Mouse (Mus musculus): ENCODE data around the gene Twist2. TPM values are rescaled to one million over a fixed set of nuclear protein-coding genes. Genes with fewer than 3 reads are reported as not detected.

Gene Twist2
- total RNA-seq, 4 experiments from 2014 or later: 0.65 to 1.3 (median 0.93) TPM

DNA sequence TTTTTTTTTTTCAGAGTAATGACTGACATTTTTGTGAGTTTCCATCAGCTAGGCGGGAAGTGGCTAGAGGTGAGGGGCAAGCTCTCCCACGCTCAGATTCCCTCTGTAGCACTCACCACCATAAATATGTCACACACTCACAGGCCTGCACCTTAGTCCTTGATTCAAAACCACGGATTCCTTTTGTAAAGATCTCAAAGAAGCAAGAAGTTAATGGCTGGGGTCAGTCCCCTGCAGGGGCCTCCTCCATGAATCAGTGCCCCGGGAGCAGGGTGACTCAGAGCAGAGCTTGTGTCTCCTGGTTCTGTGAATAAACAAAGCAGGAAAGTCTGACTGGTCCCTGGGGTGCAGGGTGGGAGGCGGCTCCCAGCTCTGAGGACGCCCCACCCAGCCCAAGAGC, 15.3 kb downstream of the Twist2 start:
- peak; percentile 36 to 46 for DNase-seq (ENCODE audit: low spot score in 2 of 2)

DNA sequence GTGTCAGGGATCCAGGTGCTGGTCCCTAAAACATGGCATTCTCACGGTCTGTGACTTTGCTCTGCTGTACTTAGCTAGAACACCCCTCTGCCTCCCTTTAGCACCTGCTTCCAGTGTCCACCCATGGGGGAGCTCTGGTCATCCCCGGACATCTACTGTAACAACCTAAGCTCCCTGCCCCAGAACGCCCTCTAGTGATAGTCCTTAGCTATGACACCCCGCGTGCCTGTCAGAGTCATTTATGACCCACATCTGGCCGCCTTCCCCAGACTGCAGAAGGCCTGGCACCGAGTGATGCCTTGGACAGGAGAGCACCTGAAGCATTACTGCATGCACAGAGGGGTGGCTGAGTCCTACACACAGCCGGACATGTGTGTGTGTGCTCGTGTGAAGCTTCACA, 18.0 kb downstream of the Twist2 start:
- peak; percentile 9 to 22 for DNase-seq (ENCODE audit: low spot score in 2 of 2)

DNA sequence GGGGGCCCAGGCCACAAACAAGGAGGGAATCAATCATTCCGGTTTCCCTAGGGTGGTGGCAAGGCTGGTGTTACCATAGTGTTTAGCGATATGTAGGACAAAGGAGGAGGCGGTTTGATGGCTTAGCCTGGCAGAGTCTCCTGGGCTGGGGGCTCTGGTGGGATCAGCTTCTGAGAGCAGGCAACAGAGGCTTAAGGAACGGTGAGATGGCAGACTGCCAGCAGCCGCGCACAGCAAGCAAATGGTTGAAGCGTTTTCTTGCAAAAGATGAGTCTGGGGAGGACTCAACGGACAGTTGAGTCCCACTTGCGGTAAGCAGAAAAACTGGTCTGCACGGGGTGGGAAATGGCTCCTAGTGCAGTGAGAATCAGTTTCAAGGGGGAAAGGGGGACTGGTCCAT, 19.3 kb downstream of the Twist2 start:
- DNase-seq (ENCODE audit: low spot score in 2 of 2): no peak

DNA sequence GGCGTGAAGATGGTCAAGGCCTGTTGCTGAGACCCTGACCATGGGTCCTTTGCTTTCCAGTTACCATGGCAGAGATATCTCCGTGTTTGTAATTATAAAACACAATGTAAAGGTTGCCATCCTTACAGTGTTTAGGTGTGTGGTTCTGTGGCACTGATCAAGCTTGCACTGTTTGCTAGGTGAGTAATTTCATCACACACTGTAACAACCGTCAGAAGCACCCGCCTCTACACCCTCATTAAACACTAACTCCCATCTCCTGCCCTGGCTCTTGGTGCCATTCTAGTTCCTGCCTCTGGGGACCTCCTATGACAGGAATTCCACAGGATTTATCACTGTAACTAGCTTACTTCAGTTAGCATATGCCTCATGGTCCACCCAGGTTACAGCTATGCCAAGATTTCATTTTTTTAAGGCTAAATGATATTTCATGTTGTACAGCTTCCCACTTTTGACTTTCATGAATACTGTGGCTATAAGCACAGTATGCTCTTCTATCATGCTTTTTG, 21.1 kb downstream of the Twist2 start:
- no peak for DNase-seq (ENCODE audit: low spot score in 2 of 2)

DNA sequence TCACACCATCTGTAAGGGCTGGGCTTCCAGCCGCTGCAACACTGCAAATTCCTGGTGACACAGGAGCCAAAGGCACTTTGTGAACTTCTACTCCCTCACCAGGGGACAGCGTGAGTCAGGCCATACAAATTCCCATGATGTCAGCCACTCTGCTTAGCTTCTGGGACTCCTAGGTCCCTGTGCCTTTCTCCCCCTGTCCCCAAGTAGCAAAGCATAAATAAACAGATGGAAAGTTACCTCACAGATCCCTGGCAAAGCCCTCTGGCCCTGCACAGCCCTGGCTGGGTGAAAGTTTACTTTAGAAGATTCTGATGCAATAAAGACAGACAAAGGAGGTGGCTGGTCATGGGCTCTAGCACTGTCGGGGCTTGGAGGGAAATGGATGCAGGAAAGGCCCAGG, 22.3 kb downstream of the Twist2 start:
- DNase-seq (ENCODE audit: low spot score in 2 of 2): peak; percentile 24 to 28

DNA sequence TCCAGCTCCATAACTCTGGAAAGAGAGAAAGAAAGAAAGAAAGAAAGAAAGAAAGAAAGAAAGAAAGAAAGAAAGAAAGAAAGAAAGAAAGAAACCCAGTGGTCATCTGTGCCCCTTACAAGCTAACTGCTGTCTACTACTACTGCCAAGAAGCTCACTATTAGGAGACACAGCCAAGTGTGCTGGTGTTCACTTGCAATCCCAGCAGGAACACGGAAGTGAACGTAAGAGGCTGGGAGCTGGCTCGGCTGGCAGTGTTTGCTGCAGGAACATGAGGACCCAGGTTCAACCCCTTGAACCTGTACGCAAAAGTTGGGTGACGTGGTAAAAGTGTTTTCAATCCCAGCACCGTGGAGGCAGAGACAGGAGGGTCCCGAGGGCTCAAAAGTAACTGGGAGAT, 22.7 kb downstream of the Twist2 start:
- DNase-seq (ENCODE audit: low spot score in 2 of 2): no peak

DNA sequence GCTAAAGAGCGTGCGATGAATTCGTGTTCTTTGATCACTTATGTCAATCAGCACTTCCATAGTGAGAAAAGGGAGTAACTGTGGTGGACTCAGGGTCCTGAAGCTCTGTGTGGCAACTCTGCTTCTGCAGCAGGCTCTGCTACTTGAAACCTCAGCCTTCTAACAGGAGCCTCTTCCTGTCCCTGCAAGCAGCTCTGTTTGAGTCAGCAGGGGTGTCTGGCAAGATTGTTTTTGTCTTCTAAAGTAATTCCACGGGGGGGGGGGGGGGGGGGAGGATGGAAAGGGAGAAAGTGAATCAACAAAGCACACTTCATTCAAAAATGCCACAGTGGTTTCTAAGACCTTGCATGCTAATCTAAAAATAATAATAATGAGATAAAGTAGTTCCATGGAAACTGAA, 24.0 kb downstream of the Twist2 start:
- no peak for DNase-seq (ENCODE audit: low spot score in 2 of 2)

DNA sequence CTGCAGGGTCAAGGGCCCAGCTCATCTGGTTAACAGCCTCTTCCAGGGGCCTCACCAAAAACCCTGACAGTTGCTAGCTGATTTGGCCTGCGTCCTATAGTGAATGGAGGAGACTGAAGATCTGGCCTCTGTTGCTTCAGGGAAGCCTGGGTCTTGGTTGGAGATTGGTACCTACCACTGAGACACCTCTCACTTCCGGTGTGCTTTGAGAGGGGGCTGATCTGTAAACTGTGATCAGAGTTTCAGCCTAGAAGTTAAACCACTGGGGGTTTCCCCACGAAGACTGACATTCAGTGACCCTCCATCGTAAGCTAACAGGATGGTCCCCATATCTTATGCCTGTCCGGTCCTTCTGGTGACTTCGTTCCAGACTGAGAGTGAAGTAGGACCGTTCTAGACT, 30.7 kb downstream of the Twist2 start:
- DNase-seq (ENCODE audit: low spot score in 2 of 2): no peak

DNA sequence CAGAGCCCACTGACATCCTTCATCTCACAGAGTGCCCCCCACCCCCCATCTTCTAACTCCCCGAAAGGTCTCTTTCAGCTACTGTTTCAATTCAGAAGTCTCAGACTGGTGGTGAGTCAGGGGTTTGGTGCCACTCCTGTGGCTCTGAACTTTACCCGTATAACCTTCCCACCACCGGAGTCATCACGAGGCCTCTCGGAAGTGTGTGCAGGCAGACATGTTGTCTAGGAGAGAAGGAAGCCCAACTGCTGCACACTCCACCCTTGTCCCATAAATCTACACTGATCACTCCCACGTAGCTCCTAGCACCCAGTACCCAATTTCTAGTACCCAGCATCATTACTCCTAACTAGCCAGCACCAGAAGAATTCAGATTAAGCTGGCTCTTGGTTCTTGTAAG, 38.3 kb downstream of the Twist2 start:
- no peak for DNase-seq (ENCODE audit: low spot score in 2 of 2)

DNA sequence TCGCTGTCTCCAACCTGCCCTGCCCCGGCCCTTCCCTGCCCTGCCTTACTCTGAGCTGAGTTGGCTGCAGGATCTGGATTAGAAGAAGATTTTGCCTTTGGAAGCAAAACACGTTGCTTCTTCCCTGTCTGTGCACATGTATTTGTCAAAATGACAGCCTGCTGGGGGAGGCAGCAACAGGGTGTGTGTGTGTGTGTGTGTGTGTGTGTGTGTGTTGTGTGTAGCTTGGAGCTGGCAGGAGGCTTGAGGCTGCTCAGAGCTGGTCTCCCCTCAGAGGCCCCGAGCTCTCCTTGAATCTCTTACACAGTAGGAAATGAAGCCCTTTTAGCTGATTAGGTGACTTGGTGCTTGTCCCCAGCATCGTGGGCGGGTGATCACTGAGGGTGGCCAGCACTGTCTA, 38.7 kb downstream of the Twist2 start:
- no peak for DNase-seq (ENCODE audit: low spot score in 2 of 2)

DNA sequence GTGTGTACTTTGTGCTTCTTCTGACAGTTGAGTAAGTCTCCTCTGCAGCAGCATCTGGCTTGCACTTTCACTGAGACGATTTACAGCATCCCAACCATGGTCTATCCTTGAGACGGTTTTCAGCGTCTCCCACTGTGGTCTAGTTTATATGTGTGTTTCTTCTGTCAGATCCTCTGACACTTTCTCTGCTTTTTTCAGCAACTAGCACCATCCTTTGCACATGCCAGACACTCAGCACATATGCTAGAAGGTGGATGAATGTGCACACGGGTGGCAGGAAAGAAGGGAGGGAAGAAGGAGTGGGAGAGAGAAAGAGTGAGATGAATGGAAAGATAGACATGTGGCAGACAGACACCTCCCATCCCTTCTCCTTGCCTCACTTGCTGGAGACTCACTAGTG, 43.0 kb downstream of the Twist2 start:
- DNase-seq (ENCODE audit: low spot score in 2 of 2): no peak

DNA sequence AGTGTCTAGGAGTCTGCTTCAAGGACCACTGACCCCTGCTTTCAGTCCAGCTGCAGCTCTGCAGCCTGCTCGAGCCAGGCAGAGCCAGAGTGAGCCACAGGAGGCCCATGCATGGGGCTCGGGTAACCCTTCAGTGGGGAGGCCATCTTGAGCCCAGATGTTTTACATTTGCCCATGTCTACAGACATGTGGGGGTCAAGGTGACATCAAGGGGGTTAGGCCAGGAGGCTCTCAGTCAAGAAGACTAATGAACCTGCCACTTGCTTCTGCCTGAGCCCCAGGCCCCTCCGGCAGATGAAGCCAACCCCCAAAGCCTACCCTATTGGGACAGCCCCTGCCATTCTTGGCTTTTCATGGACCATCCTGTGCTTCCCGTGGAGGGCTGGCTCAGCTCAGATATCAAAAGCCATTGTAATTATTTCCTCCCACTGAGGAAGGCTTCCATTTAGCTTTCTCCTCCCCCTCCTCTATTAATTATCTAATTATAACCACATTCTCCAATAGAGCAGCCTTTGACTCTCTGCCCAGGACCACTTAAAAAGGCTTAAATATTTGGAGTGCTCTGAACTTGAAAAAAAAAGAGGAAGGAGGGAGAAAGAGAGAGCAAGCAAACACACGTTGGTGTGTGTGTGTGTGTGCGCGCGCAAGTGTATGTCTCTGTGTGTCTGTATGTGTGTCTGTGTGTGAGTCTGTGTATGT, 43.6 kb downstream of the Twist2 start:
- DNase-seq (ENCODE audit: low spot score in 2 of 2): no peak

DNA sequence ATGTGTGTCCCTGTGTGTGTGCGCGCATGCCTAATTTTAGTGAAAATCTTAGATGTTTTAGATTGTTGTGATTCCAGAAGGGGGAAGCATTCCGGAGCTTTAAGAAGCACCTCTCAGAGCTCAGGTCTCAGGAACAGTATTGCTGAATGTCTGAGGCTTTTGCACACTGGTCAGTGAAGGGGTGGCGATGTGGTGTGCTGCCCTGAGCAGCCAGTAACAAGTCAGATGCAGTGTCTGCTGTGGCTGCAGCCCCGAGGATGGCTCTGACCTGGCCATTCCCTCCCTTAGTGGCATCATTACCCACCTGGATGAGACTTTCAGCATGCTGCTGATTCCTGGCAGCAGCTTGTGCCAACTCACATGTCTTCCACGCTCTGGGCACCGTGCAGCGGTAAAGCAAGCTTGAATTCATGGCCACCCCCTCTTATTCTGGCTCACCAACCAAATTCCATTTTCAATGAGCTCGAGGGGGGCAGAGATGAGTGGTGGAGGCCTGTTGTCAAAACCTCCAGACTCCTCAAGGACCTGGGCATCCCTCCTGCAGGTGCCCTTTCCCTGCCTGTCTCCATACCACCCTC, 44.2 kb downstream of the Twist2 start:
- no peak for DNase-seq (ENCODE audit: low spot score in 2 of 2)

DNA sequence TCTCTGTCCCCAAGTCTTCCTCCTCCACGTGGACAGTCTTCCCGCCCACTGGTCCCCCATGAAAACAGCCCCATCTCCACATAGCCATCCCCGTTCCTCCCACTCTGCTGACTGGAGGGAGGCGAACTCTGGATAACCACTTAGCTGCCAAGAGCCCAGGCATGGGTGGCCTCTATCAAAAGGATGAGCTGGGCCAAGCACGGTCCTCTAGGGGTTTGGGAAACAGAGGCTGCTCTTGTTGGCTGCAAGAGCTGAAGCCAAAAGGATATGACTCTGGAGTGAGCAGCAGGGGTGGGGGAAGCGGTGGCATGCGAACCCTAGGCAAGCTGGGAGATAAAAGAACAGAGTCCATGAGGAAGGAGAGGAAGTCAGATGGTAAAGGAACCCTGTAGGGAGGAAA, 50.0 kb downstream of the Twist2 start:
- DNase-seq (ENCODE audit: low spot score in 2 of 2): no peak

DNA sequence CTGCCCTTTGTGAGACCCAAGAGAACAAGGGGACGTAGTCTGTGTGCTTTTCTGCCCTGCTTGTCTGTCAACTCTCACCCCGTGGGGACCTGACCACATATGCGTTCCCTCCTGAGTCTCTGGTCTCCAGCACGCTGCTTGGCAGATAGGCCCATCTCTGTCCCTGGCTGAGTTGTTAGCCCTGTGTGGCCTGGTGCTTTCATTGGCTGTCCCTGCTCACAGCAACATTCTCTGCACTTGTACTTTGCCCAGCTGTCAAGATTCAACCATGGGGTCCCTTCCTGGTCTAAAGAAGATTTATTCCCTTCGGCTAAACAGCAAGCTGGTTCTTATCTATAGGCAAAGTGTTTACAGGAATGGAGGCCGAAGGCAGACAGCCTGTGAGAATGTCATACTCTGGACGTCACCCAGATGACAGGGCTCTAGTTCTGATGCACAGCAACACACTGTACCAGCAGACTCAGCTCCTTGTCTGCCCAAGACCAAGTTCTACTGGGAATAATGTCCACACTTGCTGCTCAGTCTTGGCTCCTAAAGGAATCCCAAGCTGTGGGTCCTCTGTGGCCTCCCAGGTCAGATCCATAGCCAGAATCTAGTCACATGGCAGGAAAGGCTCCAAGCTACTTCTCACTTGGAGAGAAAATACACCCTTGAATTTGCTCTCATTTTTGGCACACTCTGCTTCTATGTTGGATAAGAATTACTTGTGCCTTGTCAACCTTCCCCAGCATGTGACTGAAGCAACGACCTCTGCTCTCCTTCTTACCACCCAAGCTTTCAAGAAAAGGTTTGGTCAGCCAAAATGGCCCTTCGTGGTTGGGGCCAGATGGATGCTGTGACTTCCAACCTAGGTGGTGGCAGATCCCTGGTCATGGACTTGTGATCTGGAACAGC, 55.8 kb downstream of the Twist2 start:
- peak; percentile 42 to 47 for DNase-seq (ENCODE audit: low spot score in 2 of 2)

DNA sequence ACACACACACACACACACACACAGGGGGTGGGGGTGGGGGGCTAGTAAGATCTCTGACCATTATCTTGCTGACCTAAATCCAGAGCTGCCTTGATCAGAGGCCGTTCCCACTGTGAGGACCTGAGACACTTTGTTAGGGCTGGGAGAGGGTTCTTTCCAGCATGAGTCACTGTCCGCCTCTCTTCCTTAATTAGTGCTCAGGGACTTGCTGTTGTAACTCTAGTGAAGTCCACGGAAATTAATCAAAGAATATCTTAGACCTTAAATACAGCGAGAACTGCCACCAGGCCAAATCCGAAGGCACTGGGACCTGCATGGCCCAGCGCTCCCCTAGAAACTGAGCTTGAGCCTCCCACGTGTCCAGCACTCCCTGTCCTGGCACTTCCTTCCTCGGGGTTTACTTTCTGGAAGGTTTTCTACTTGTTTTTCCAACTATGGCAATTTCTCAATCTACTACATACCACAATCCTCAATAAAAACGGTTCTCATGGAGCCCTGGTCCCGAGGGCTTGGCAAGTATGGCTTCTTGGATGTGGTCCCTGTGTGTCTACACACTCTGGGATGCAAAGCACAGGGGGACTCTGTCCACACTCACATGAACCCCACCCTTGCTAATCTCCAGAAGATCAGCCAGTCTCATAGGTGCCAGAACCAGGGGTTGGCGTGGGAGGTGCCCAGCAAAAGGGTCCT, 57.0 kb downstream of the Twist2 start:
- DNase-seq (ENCODE audit: low spot score in 2 of 2): peak in 1 of 2 experiments; percentile 28

DNA sequence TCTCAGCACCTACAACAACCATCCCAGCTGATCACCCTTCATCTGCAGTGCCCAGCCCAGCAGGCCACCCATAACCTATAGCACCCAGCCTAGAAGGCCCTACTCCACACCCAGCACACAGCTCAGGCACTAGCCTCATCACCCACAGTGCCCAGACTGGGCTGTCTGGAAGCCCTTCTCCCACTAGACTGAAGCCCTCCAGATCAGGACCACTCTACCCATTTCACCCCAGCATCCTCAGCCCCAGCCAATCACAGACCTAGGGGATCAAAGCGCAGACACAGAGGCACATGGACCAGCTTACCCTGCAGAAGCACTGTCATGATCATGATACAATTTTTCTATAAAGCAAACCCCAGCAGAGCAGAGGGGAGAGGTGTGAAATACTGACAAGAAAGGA, 57.6 kb downstream of the Twist2 start:
- no peak for DNase-seq (ENCODE audit: low spot score in 2 of 2)

DNA sequence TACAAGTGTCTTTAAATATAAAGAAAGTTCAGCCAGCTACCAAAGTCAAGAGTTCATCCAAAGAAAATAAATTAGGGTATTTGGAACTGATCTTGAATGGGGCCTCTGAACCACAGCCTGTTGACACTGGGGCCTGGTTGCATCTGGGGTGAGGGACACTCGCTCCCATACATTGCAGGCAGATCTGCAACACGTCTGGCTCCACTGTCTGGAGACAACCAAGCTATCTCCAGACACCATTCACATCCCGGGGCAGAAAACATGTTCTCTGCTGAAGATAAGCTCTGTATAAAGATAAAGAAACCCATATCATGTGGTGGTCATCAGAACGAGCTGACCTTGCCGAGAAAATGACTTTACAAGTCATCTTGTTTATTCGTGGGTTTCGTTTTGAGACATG, 60.2 kb downstream of the Twist2 start:
- no peak for DNase-seq (ENCODE audit: low spot score in 2 of 2)

DNA sequence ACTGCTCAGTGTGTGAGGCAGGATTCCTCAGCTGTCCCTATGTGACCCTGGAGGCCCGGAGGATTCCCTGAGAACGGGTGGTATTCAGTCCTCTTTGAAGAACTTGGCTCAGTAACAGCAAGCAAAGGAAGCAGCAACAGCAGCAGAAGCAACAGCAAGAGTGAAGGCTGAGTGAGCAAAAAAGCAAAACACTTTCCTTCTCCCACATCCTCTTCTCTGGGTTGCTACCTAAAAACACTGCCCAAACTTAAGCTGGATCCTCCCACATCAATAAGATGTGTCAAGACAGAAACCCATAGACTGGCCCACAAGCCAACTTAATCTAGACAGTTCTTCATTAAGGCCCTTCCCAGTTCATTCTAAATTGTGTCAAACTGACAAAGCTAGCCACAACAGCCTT, 64.7 kb downstream of the Twist2 start:
- DNase-seq (ENCODE audit: low spot score in 2 of 2): no peak

DNA sequence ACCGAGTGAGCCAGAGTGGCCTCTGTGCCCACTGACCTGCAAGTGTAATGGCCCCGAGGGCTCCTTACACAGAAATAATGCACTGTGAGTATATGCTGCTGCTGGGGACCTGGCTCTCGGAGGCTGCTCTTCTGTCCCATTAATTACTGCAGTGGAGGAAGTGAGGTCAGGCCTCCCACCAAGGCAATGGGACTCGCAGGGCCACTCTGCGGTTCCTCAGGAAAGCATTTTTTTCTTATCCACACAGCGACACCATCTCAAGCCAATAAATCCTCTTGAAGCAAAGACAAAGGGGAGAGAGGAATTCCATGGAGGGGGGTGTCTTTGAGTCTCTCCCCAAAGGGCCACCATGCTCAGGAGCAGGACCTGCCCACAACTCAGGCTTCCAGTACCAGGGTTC, 69.8 kb downstream of the Twist2 start:
- DNase-seq (ENCODE audit: low spot score in 2 of 2): no peak

DNA sequence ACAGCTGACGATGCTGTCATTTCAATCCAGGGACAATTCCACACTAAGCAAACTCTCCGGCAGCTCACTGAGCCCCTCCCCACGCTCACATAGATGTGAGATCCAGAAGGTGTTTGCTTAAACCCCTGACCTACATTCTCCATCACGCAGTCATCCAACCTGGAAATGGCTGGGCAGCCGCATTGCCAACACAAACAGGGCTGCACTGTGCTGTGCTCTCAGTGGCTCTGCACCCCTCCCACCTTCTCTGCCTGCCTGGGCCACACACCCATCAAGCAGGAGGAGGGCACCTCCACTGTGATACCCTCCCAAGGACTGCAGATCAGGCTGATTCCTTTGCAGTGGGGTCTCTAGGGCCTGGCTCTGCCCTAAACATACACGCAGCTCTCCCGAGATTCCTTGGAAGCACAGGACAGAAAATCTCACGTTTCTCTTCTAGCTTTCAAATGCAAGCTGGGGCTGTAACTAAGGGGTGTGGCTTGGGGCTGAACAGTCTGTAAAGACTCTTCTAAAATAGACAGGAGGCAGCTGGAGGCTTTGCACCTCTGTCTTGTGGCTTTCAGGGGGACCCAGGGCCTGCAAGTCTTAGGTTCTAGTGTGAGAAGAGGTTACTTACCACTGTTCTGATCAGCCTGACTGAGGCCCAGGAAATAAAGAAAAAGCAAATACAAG, 71.3 kb downstream of the Twist2 start:
- DNase-seq (ENCODE audit: low spot score in 2 of 2): no peak
